Mouse (Mus musculus) stomach, postnatal 0 days (tissue): Measurements from ENCODE around the gene Tnfrsf9. TPM values are rescaled to one million over a fixed set of nuclear protein-coding genes. Genes with fewer than 3 reads are reported as not detected.
A peak's percentile ranks its signal among the peaks of the same experiment; 100 is the strongest.

ENCODE experiments used
- ATAC-seq: fragments of 200-750 bp; cut with Nextera tagmentation; 2 replicates; pipeline ENCODE4 v1.8.0; 2017; ENCODE audit not compliant: low FRiP score, low TSS enrichment
- DNase-seq: peaks from one replicate; pipeline ENCODE4 v3.0.0-alpha.2; 2016; ENCODE audit warnings: low spot score
- H3K27ac ChIP-seq: fragments of 300-500 bp; sonication (generic); replicated peaks from 2 replicates; pipeline ENCODE4 v1.5.1; 2014; ENCODE audit warnings: mild to moderate bottlenecking, control low read depth
- H3K27me3 ChIP-seq: fragments of 300-500 bp; sonication (generic); 2 replicates; pipeline ENCODE4 v1.6.1; 2014; ENCODE audit warnings: low read length; ENCODE audit not compliant: control insufficient read depth, insufficient read depth
- H3K36me3 ChIP-seq: fragments of 300-500 bp; sonication (generic); 2 replicates; pipeline ENCODE4 v1.6.1; 2014; ENCODE audit warnings: low read length, mixed read lengths; ENCODE audit not compliant: control insufficient read depth, insufficient read depth
- H3K4me1 ChIP-seq: fragments of 300-500 bp; sonication (generic); replicated peaks from 2 replicates; pipeline ENCODE4 v1.6.1; 2014; ENCODE audit warnings: antibody characterized with exemption; ENCODE audit not compliant: control insufficient read depth, insufficient read depth
- H3K4me2 ChIP-seq: fragments of 300-500 bp; sonication (generic); replicated peaks from 2 replicates; pipeline ENCODE4 v1.6.1; 2014; ENCODE audit warnings: low read depth, mild to moderate bottlenecking, control low read depth, moderate library complexity
- H3K4me3 ChIP-seq: fragments of 300-500 bp; sonication (generic); 2 replicates; pipeline ENCODE4 v1.5.1; 2014; ENCODE audit warnings: low read depth, low read length, control low read depth
- H3K9ac ChIP-seq: fragments of 300-500 bp; sonication (generic); 2 replicates; pipeline ENCODE4 v1.6.1; 2014; ENCODE audit warnings: mild to moderate bottlenecking, low read length, control low read depth, mixed read lengths
- H3K9me3 ChIP-seq: fragments of 300-500 bp; sonication (generic); 2 replicates; pipeline ENCODE4 v1.6.1; 2016; ENCODE audit warnings: low read length; ENCODE audit not compliant: control insufficient read depth
- CTCF ChIP-seq: IDR thresholded peaks from 2 replicates; pipeline ENCODE4 v1.5.1; 2016; ENCODE audit warnings: antibody characterized with exemption, low read depth, mild to moderate bottlenecking, moderate library complexity
- EP300 ChIP-seq: optimal IDR thresholded peaks from 2 replicates; pipeline ENCODE3; 2016; ENCODE audit warnings: antibody characterized with exemption
- WGBS: fragments of 180-500 bp; shearing (Covaris S2); extraction: QIAGEN DNeasy Blood & Tissue Kit; methylation state at CpG from one replicate; pipeline ENCODE4 v1.1.7; 2014; 5-methylcytosine and 5-hydroxymethylcytosine counted together
- polyA plus RNA-seq: library from polyadenylated mRNA; unstranded; fragments of >200 nt; fragmentation: Nextera tagmentation; extraction: Ambion mirVana; gene quantifications from 2 replicates; pipeline ENCODE4 v1.2.1, GENCODE M21; 2015

Tnfrsf9 gene
- polyA plus RNA-seq, 1 experiment from 2014 or later: 0.22 TPM

GRCm38 (mm10) chr4:150917336-150918027 is 3.1 kb downstream of the Tnfrsf9 start:
- Histone ChIP-seq H3K4me1 (no peaks in the 10 kb centered on the region; the same call in 1 of the 2 replicates), H3K36me3 (no peaks in the 10 kb centered on the region), H3K9ac (no peak overlapping the region), H3K27ac (no peak overlapping the region), H3K27me3 (no peaks in the 10 kb centered on the region), H3K4me3 (no peak overlapping the region), H3K4me2 (no peak overlapping the region), H3K9me3 (no peaks in the 10 kb centered on the region)
- ATAC-seq (no peak), DNase-seq (no peak)
- TF ChIP-seq CTCF: no peak
- TF ChIP-seq EP300: no peak
- WGBS: 72% methylated on average over 8 of the region's 8 CpGs

- H3K4me1 ChIP-seq: no peaks in the 10 kb centered on the region; the same call in 1 of the 2 replicates
- H3K4me3 ChIP-seq: no peak overlapping the region
- TF ChIP-seq CTCF (no peak), EP300 (no peak)
- H3K4me2 ChIP-seq: no peak overlapping the region
- H3K9me3 ChIP-seq: no peaks in the 10 kb centered on the region
- H3K27me3 ChIP-seq: no peaks in the 10 kb centered on the region
- DNase-seq (no peak), ATAC-seq (no peak)
- 67% methylated on average over 6 of the region's 8 CpGs for WGBS
- H3K36me3 ChIP-seq: no peaks in the 10 kb centered on the region
- H3K9ac ChIP-seq: no peak overlapping the region
- H3K27ac ChIP-seq: no peak overlapping the region
These were observed 6.8 kb downstream of the Tnfrsf9 start for GRCm38 (mm10) chr4:150921206-150921605.

- 74% methylated on average over 13 of the region's 13 CpGs for WGBS
- Histone ChIP-seq H3K4me2 (no peak overlapping the region), H3K4me1 (no peaks in the 10 kb centered on the region), H3K36me3 (no peaks in the 10 kb centered on the region), H3K9me3 (no peaks in the 10 kb centered on the region), H3K27me3 (no peaks in the 10 kb centered on the region), H3K4me3 (no peak overlapping the region), H3K27ac (no peak overlapping the region), H3K9ac (no peak overlapping the region)
- ATAC-seq (no peak), DNase-seq (no peak)
- TF ChIP-seq EP300 (no peak), CTCF (no peak)
These were observed 9.9 kb downstream of the Tnfrsf9 start for GRCm38 (mm10) chr4:150924308-150924707.

DNA sequence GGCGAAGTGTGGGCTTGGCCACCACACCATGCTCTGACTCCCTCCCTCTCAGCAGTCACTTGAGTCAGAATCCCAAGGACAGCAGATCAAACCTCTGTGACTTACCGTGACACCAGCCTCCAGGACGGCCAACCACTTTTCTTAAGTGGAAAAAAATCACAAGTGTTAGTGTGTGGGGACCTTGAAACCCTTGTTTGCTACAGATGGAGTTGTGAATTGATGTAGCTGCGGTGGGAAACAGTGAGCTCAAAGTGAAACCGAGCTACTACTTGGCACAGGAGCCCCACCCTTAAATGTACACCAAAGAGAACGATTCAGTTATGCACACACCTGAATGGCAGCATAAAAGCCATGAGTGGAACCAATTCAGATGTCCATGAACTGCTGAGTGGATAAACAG is 10.6 kb downstream of the Tnfrsf9 start:
- DNase-seq (no peak), ATAC-seq (no peak)
- H3K4me1 ChIP-seq: no peaks in the 10 kb centered on the region
- TF ChIP-seq CTCF (no peak), EP300 (no peak)
- no peak overlapping the region for H3K4me3 ChIP-seq
- H3K36me3 ChIP-seq: no peaks in the 10 kb centered on the region
- no peak overlapping the region for H3K4me2 ChIP-seq
- H3K9ac ChIP-seq: no peak overlapping the region
- H3K27me3 ChIP-seq: no peaks in the 10 kb centered on the region
- 75% methylated on average over 6 of the region's 6 CpGs for WGBS
- no peak overlapping the region for H3K27ac ChIP-seq
- H3K9me3 ChIP-seq: no peaks in the 10 kb centered on the region

DNA sequence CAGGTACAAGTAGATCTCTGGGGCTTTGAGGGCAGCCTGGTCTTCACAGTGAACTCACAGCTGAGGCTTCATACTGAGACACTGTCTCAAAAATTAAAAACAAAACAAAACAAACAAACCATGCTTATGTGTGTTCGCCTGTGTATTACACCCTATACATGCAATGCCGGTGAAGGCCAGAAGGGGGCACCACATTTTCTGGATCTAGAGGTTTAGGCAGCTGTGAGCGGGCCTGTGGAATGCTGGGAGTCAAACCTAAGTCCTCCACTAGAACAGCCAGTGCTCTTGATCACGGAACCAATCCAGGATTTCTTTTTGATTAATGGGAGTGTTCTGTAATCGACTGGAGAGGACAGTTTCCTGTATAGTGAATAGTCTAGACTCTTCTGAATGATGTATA is 11.6 kb downstream of the Tnfrsf9 start:
- no peak for DNase-seq
- H3K36me3 ChIP-seq: no peaks in the 10 kb centered on the region
- TF ChIP-seq CTCF (peak; percentile 65), EP300 (no peak)
- no peak overlapping the region for H3K4me2 ChIP-seq
- WGBS: 51% methylated on average over 5 of the region's 5 CpGs
- no peak overlapping the region for H3K4me3 ChIP-seq
- no peaks in the 10 kb centered on the region for H3K27me3 ChIP-seq
- no peak for ATAC-seq
- H3K9ac ChIP-seq: no peak overlapping the region
- no peak overlapping the region for H3K27ac ChIP-seq
- no peaks in the 10 kb centered on the region for H3K9me3 ChIP-seq
- no peaks in the 10 kb centered on the region for H3K4me1 ChIP-seq

GRCm38 (mm10) chr4:150926924-150927705 is 12.8 kb downstream of the Tnfrsf9 start:
- Histone ChIP-seq H3K4me2 (no peak overlapping the region), H3K9me3 (no peaks in the 10 kb centered on the region), H3K9ac (no peak overlapping the region), H3K4me3 (no peak overlapping the region), H3K27ac (no peak overlapping the region), H3K36me3 (no peaks in the 10 kb centered on the region), H3K27me3 (no peaks in the 10 kb centered on the region), H3K4me1 (no peaks in the 10 kb centered on the region)
- 49% methylated on average over 13 of the region's 14 CpGs for WGBS
- TF ChIP-seq CTCF (no peak), EP300 (no peak)
- ATAC-seq (no peak), DNase-seq (no peak)
